Mouse (Mus musculus) intestine, postnatal 0 days (tissue): ENCODE data around the gene Cycs. TPM values are rescaled to one million over a fixed set of nuclear protein-coding genes. Genes with fewer than 3 reads are reported as not detected.

Experiments
- ATAC-seq: fragments of 200-750 bp; cut with Nextera tagmentation; 2 replicates; pipeline ENCODE4 v1.8.0; 2017; ENCODE audit warnings: mild to moderate bottlenecking, moderate TSS enrichment, moderate library complexity
- H3K27ac ChIP-seq: fragments of 300-500 bp; sonication (generic); 2 replicates; pipeline ENCODE4 v1.5.1; 2014; ENCODE audit warnings: mild to moderate bottlenecking, low read depth, low read length, moderate library complexity
- H3K27me3 ChIP-seq: fragments of 300-500 bp; sonication (generic); replicated peaks from 2 replicates; pipeline ENCODE4 v1.6.1; 2014; ENCODE audit warnings: low read length, mixed read lengths; ENCODE audit not compliant: control insufficient read depth, insufficient read depth
- H3K36me3 ChIP-seq: fragments of 300-500 bp; sonication (generic); 2 replicates; pipeline ENCODE4 v1.6.1; 2014; ENCODE audit warnings: mild to moderate bottlenecking, moderate library complexity; ENCODE audit not compliant: control insufficient read depth, insufficient read depth
- H3K4me1 ChIP-seq: fragments of 300-500 bp; sonication (generic); replicated peaks from 2 replicates; pipeline ENCODE4 v1.6.1; 2014; ENCODE audit warnings: antibody characterized with exemption, low read length, mixed read lengths; ENCODE audit not compliant: control insufficient read depth, insufficient read depth
- H3K4me2 ChIP-seq: fragments of 300-500 bp; sonication (generic); replicated peaks from 2 replicates; pipeline ENCODE4 v1.6.1; 2014; ENCODE audit warnings: low read depth, mild to moderate bottlenecking, moderate library complexity
- H3K4me3 ChIP-seq: fragments of 300-500 bp; sonication (generic); 2 replicates; pipeline ENCODE4 v1.5.1; 2014; ENCODE audit warnings: low read depth, low read length
- H3K9ac ChIP-seq: fragments of 300-500 bp; sonication (generic); 2 replicates; pipeline ENCODE4 v1.6.1; 2014; ENCODE audit warnings: mild to moderate bottlenecking, low read depth, low read length
- H3K9me3 ChIP-seq: fragments of 300-500 bp; sonication (generic); 2 replicates; pipeline ENCODE4 v1.6.1; 2016; ENCODE audit warnings: mixed run types; ENCODE audit not compliant: control insufficient read depth
- CTCF ChIP-seq: sonication (generic); IDR thresholded peaks from 2 replicates; pipeline ENCODE4 v1.5.1; 2016; ENCODE audit warnings: low read depth, mild to moderate bottlenecking, control low read depth, antibody characterized with exemption, moderate library complexity
- WGBS: fragments of 180-500 bp; shearing (Covaris S2); extraction: QIAGEN DNeasy Blood & Tissue Kit; methylation state at CpG from one replicate; pipeline ENCODE4 v1.1.7; 2014; 5-methylcytosine and 5-hydroxymethylcytosine counted together
- polyA plus RNA-seq: library from polyadenylated mRNA; unstranded; fragments of >200 nt; fragmentation: Nextera tagmentation; extraction: Ambion mirVana; gene quantifications from 2 replicates; pipeline ENCODE4 v1.2.1, GENCODE M21; 2015

Gene Cycs
- polyA plus RNA-seq, 1 experiment from 2014 or later = 157 TPM

DNA sequence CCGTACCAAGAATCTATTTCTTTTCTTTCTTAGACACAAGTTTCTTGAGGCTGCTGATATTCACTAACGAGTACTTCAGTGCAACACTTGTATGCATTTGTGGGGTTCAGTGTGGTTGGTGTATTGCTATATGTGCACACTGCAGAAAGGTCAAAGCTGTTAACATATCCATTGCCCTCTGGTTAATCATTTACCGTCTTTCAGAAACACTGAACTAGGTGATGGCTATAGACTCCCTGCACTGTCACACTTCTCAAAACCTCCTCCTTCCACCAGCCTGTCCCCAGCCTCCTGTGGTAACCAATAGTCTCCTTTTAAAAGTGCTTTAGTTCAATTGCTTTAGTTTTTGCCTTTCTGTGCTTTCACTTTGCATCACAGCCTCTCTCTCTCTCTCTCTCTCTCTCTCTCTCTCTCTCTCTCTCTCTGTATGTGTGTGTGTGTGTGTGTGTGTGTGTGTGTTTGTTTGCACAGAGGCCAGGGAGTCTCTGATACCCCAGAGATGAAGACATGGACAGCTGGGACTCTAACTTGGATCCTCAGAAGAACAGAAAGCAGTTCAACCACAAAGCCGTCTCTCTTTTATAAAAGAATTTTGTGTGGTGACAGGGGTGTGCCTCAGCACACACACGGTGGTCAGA lies 13.3 kb downstream of the Cycs start:
- Histone ChIP-seq H3K4me2 (peak overlapping the region; percentile 10; the same call in 1 of the 2 replicates), H3K27ac (no peak overlapping the region), H3K9me3 (no peaks in the 10 kb centered on the region), H3K36me3 (no peaks in the 10 kb centered on the region), H3K9ac (no peak overlapping the region), H3K27me3 (no peaks in the 10 kb centered on the region), H3K4me3 (no peak overlapping the region), H3K4me1 (no peaks in the 10 kb centered on the region; the same call in 1 of the 2 replicates)
- no peak for TF ChIP-seq CTCF
- ATAC-seq = peak; percentile 81
- WGBS = 42% methylated on average over 5 of the region's 5 CpGs

GRCm38 (mm10) chr6:50549791-50550190 lies 16.5 kb downstream of the Cycs start:
- 83% methylated on average over 7 of the region's 7 CpGs for WGBS
- TF ChIP-seq CTCF = no peak
- H3K4me2 ChIP-seq = no peak overlapping the region
- no peak for ATAC-seq
- H3K9me3 ChIP-seq = no peaks in the 10 kb centered on the region
- no peak overlapping the region for H3K9ac ChIP-seq
- no peak overlapping the region for H3K27ac ChIP-seq
- no peaks in the 10 kb centered on the region; the same call in 1 of the 2 replicates for H3K4me1 ChIP-seq
- no peaks in the 10 kb centered on the region for H3K36me3 ChIP-seq
- no peak overlapping the region for H3K4me3 ChIP-seq
- no peaks in the 10 kb centered on the region for H3K27me3 ChIP-seq

DNA sequence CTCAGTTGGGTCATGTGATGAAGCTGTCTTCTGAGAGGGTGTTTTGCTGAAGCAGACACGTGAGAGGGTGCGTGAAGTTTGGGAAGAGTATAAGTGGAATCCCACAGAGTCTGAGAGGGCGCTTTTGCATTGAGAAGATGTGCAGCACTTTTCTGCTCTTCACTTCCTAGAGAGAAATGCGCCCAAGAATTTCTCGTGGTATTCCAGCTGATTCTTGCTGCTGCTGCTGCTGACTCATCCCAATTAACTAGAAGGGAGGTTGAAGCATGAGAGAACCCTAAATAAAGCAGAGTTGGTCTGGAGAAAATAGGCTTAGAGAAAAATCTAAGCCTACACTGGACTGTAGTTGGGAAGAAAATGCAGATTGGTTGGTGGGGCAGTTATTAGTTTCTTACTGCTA lies 17.3 kb downstream of the Cycs start:
- H3K4me2 ChIP-seq = no peak overlapping the region
- no peaks in the 10 kb centered on the region for H3K36me3 ChIP-seq
- no peak for TF ChIP-seq CTCF
- H3K9ac ChIP-seq = no peak overlapping the region
- no peaks in the 10 kb centered on the region; the same call in 1 of the 2 replicates for H3K4me1 ChIP-seq
- H3K9me3 ChIP-seq = no peaks in the 10 kb centered on the region
- H3K4me3 ChIP-seq = no peak overlapping the region
- H3K27ac ChIP-seq = no peak overlapping the region
- ATAC-seq = no peak
- H3K27me3 ChIP-seq = no peaks in the 10 kb centered on the region
- WGBS = 81% methylated on average over 5 of the region's 5 CpGs

GRCm38 (mm10) chr6:50545412-50546043 lies 20.8 kb downstream of the Cycs start:
- Histone ChIP-seq H3K9me3 (no peaks in the 10 kb centered on the region), H3K27me3 (no peaks in the 10 kb centered on the region), H3K9ac (no peak overlapping the region), H3K36me3 (no peaks in the 10 kb centered on the region), H3K4me1 (no peaks in the 10 kb centered on the region), H3K4me2 (no peak overlapping the region), H3K27ac (no peak overlapping the region), H3K4me3 (no peak overlapping the region)
- TF ChIP-seq CTCF = peak; percentile 85
- peak; percentile 79 for ATAC-seq
- 14% methylated on average over 10 of the region's 10 CpGs for WGBS

DNA sequence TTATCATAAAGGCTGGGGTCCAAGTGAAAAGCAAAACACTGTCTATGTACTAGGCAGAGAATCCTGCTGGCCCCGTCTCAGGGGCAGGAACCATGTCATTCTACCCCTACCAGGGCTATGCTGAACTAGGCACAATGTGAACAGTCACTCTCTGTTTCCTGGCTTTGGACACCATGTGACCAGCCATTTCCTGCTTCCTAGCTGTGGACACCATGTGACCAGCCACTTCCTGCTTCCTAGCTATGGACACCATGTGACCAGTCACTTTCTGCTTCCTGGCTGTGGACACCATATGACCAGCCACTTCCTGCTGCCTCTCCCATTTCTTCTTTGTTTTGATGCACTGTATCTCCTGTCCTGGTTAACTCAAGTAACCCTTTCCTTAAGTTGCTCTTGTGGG lies 23.8 kb downstream of the Cycs start:
- H3K36me3 ChIP-seq = no peaks in the 10 kb centered on the region
- H3K27me3 ChIP-seq = no peaks in the 10 kb centered on the region
- H3K27ac ChIP-seq = no peak overlapping the region
- no peak overlapping the region for H3K4me3 ChIP-seq
- WGBS = 97% methylated on average over 1 of the region's 1 CpGs
- no peaks in the 10 kb centered on the region for H3K9me3 ChIP-seq
- no peak for ATAC-seq
- no peak overlapping the region for H3K4me2 ChIP-seq
- TF ChIP-seq CTCF = no peak
- no peak overlapping the region for H3K9ac ChIP-seq
- H3K4me1 ChIP-seq = no peaks in the 10 kb centered on the region

DNA sequence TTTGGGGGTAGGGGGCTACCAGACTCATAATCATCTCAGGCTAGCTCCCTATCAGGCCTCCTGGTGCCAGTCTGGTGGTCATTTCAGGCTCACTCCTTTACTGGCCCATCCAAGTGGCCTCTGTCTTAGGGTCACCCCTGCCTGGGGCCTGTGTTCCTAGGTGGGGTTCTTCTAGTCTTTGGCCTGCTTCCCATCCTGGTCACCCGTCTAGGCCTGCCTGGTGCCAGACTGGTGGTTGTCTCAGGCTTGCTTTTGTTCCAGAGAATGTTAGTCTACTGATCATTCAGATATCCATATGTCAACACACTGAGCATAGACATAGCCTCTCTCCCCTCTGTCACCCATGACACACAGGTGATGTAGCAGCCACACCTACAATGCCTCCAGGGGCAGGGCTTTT lies 26.7 kb downstream of the Cycs start:
- WGBS = 58% methylated on average over 1 of the region's 1 CpGs

More for the DNA sequence above, 26.7 kb downstream of the Cycs start:
- no peaks in the 10 kb centered on the region for H3K4me1 ChIP-seq
- no peak overlapping the region for H3K9ac ChIP-seq
- no peak for ATAC-seq
- no peaks in the 10 kb centered on the region for H3K36me3 ChIP-seq
- no peak for TF ChIP-seq CTCF
- H3K4me2 ChIP-seq = no peak overlapping the region
- H3K27ac ChIP-seq = no peak overlapping the region
- no peaks in the 10 kb centered on the region for H3K9me3 ChIP-seq
- H3K27me3 ChIP-seq = no peaks in the 10 kb centered on the region
- H3K4me3 ChIP-seq = no peak overlapping the region
